Mouse (Mus musculus): Measurements from ENCODE around the gene Astl.

DNA sequence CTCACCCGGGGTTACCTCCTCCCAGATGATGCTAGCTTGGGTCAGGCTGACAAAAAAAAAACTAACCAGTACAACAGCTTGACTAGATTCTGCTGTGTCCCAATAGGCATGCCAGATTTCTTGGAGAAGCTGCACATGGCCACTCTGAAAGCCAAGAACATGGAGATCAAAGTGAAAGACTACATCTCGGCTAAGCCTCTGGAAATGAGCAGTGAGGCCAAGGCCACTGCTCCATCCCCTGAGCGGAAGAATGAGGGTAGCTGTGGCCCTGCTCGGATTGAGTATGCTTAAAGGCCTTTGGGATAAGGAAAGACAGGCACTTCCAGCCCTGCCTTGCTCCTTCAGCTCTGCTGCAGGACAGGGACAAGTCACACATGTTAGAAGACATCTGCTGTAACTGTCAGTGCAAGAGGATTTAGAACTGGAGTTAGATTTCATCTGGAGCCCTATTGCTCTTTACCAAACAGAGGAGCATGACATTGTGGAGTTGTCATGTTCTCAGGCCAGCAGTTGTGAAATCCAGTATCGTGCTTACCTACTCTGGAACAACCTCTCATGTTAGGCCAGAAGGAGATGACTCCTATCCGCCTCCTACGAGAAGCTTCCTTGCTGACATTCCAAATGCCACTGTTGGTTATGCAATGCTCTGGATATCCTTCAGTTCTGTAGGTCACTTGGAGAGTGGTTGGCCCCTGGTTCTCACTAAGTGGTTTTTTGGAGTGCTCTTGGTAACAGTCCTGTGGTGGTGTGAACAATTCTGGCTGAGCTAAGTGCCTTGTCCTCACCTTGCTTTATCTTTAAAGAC is 41.2 kb upstream of the Astl start:
- TF ChIP-seq CTCF (IDR thresholded peaks at IDR 0.05; ENCODE audit: low read depth) (no peak), EP300 (IDR thresholded peaks at IDR 0.05; ENCODE audit: low read depth) (no peak)
